Comparison of ENCODE assay signal across 9 mouse cellular contexts in the genomic region with DNA sequence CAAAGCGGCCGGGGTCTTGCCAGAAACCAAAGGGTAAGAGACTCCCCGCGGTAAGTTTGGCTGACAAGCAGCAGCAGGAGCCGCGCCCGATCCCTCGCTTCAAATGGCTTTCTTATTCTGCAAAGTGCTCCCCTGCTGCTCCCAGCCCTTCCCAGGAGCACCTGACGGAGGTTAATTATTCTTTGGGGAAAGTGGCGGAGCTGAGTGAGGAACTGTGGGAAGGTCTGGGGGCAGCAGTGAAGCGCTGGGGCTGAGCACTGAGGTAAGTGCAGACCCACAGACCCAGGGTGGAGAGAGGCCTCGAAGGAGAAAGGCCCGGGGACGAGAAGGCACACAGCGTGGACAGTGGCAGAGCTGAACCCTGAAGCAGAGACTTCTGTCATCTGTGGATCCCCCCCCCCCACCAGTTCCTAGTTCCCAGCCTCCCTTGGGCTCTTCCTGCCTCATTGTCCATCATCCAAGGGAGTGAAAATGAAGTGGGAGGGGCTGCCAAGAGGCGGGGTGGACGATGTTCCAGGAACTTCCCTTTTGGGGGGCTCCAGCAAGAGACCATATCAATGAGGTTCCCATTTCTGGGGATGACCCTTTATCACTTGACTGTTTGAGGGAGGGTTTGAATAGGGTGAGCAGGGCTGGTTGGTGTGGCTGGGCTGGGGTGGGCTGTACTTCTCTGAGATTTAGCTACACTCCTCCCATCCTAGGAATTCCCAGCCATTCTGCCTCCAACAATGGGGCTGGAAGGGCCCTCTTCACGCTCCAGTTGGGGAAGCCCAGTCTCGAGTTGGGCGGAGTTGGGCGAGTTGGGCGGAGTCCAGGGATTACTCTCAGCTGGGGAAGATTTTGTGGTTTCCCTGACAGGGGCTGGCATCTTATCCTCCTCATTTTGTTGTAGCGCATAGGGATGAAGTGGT. TPM values are rescaled to one million over a fixed set of nuclear protein-coding genes. Genes with fewer than 3 reads are reported as not detected.
DNase-seq lines count a peak whose midpoint lies in the region; ATAC-seq lines count a peak whose summit lies in the region.
"Had no signal": no experiment of that assay in that cellular context is flagged by ENCODE, and none has a peak within 500 bp of the region (broad histone marks: within the 10 kb centered on the region; RNA-seq: fewer than 3 reads in every experiment).

No protein-coding gene starts in this region.

- WGBS in forebrain, embryonic 16.5 days: 3% methylated on average over 23 of the region's 23 CpGs
- WGBS in limb, embryonic 11.5 days: 3% methylated on average over 23 of the region's 23 CpGs

- peak; percentile 38 for DNase-seq in kidney, adult 18-20 months
- DNase-seq in kidney, adult 11 months: no peak
- peak; percentile 34 for DNase-seq in limb, embryonic 11.5 days (ENCODE audit: low spot score)
- peak; percentile 63 for DNase-seq in retina, postnatal 1 day
- DNase-seq in layer of hippocampus, postnatal 36 days: no peak
- no peak for DNase-seq in right cerebral cortex, adult 2 months (ENCODE audit: low spot score in 2 of 2)
- DNase-seq in thymus, adult 18-20 months: no peak

- H3K4me2 ChIP-seq in forebrain, embryonic 16.5 days (ENCODE audit: low read length): peak overlapping the region; percentile 48
- H3K4me2 ChIP-seq in limb, embryonic 11.5 days (ENCODE audit: low read depth, severe bottlenecking): peak overlapping the region; percentile 43

- H3K4me3 ChIP-seq in forebrain, embryonic 16.5 days (replicated peaks; ENCODE audit: low read length): peak overlapping the region; percentile 21
- H3K4me3 ChIP-seq in limb, embryonic 11.5 days (ENCODE audit: low read depth, low read length): 0 out of 2 replicates have a peak overlapping the region, but pooled peaks have one; percentile 9

- peaks cover 17% of the 10 kb centered on the region; the same call in 1 of the 2 replicates for H3K4me1 ChIP-seq in forebrain, embryonic 16.5 days (replicated peaks; ENCODE audit: control insufficient read depth, insufficient read depth, low read length)
- peaks cover 4% of the 10 kb centered on the region; the same call in 1 of the 2 replicates for H3K4me1 ChIP-seq in limb, embryonic 11.5 days (ENCODE audit: control insufficient read depth, insufficient read depth, low read length)

- peak overlapping the region; percentile 31 for H3K9ac ChIP-seq in forebrain, embryonic 16.5 days (replicated peaks; ENCODE audit: low read depth, low read length)
- H3K9ac ChIP-seq in limb, embryonic 11.5 days (ENCODE audit: low read length): peak overlapping the region; percentile 32; the same call in 1 of the 2 replicates

- no peak for ATAC-seq in forebrain, embryonic 16.5 days
- no peak for ATAC-seq in limb, embryonic 11.5 days (ENCODE audit: insufficient number of reproducible peaks, low FRiP score, low TSS enrichment, low read depth)

- no peaks in the 10 kb centered on the region for H3K9me3 ChIP-seq in forebrain, embryonic 16.5 days (ENCODE audit: control insufficient read depth, low read length)
- H3K9me3 ChIP-seq in limb, embryonic 11.5 days (ENCODE audit: control insufficient read depth, low read length): no peaks in the 10 kb centered on the region
- H3K9me3 ChIP-seq: G1E had no signal

- H3K36me3 ChIP-seq in forebrain, embryonic 16.5 days (ENCODE audit: control insufficient read depth, insufficient read depth): no peaks in the 10 kb centered on the region
- H3K36me3 ChIP-seq in limb, embryonic 11.5 days (ENCODE audit: control insufficient read depth, insufficient read depth, low read length): no peaks in the 10 kb centered on the region
- H3K36me3 ChIP-seq: G1E had no signal

- no peaks in the 10 kb centered on the region for H3K27me3 ChIP-seq in forebrain, embryonic 16.5 days (replicated peaks; ENCODE audit: control insufficient read depth, insufficient read depth, low read length)
- peaks cover 11% of the 10 kb centered on the region for H3K27me3 ChIP-seq in limb, embryonic 11.5 days (ENCODE audit: control insufficient read depth, insufficient read depth, low read length)

- no peak overlapping the region for H3K27ac ChIP-seq in forebrain, embryonic 16.5 days (ENCODE audit: low read length)
- H3K27ac ChIP-seq in limb, embryonic 11.5 days (replicated peaks; ENCODE audit: low read depth, low read length): no peak overlapping the region

RNA-seq across cellular contexts. Expression of a gene that starts 59.4 kb away (rescaled TPM):
- polyA plus RNA-seq in forebrain, embryonic 16.5 days (2015; fragmentation: Nextera tagmentation; extraction: Ambion mirVana): 5.8 and 7.0 TPM in 2 replicates
- 6.4 and 6.5 TPM in 2 replicates for polyA plus RNA-seq in limb, embryonic 11.5 days (2014; fragmentation: Nextera tagmentation; extraction: Ambion mirVana)
- 10 to 100 TPM; 15.4 to 16.6 TPM for total RNA-seq in layer of hippocampus, postnatal 36 days (2021)
- total RNA-seq: G1E had no signal
- polyA plus RNA-seq: G1E had no signal

Comparison
In these comparisons a context has a peak if more than half of its experiments do, and no peak if none do; other contexts are left out.
1. DNase-seq: peak in kidney, adult 18-20 months (single experiment), limb, embryonic 11.5 days (single experiment) and retina, postnatal 1 day (single experiment); none in kidney, adult 11 months (single experiment), layer of hippocampus, postnatal 36 days (0 of 2), right cerebral cortex, adult 2 months (0 of 2) and thymus, adult 18-20 months (0 of 2).